Mouse (Mus musculus) large intestine, adult 2 months (tissue): ENCODE measurements around the gene Il31. TPM values are rescaled to one million over a fixed set of nuclear protein-coding genes. Genes with fewer than 3 reads are reported as not detected.

Experiments
- DNase-seq: peaks from one replicate; pipeline ENCODE4 v3.0.0-alpha.2; 2012; ENCODE audit warnings: low read depth, low spot score
- whole genome bisulfite sequencing: fragments of 180-500 bp; shearing (Covaris S2); methylation state at CpG from one replicate; pipeline ENCODE4 v1.1.7; 2018; 5-methylcytosine and 5-hydroxymethylcytosine counted together
- polyA plus RNA-seq: library from polyadenylated mRNA; depleted of rRNA; stranded (reverse); fragments of >200 nt; gene quantifications from 2 replicates; pipeline ENCODE4 v1.2.3, GENCODE M21; 2012

Il31 gene
- polyA plus RNA-seq, 1 experiment: not detected

DNA sequence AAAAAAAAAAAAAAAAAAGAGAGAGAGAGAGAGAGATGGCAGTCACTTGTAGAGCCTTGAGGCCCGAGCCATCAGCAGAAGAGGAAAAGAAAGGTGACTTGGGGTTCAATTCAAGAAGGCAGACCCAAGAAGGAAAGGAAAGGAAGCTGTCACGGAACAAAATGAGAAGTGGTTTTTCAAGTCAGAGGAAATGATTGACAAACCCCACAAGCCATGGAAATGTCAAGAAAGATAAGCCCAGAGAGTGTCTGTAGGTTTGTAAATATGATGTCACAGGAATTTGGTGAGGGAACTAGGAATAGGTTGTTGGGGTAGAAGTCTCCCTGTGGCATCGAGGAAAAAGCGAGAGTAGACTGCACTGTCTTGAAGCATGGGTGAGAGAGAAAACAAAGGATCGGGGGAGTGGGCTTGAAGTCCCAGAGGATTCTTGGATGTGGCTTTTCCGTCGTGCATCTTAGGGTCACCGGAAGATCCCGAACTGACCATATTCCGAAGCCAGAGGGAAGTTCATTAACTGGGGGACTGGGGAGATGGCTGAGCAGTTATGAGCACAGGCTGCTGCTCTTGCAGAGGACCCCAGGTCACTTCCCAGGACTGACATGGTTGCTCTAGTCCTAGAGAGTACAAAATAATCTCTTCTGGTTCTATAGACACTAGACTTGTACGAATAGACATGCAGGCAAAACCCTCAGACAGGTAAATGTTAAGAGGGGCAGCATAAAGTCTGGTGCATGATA lies 1.5 kb downstream of the Il31 start:
- WGBS: 75% methylated on average over 11 of the region's 11 CpGs
- no peak for DNase-seq

DNA sequence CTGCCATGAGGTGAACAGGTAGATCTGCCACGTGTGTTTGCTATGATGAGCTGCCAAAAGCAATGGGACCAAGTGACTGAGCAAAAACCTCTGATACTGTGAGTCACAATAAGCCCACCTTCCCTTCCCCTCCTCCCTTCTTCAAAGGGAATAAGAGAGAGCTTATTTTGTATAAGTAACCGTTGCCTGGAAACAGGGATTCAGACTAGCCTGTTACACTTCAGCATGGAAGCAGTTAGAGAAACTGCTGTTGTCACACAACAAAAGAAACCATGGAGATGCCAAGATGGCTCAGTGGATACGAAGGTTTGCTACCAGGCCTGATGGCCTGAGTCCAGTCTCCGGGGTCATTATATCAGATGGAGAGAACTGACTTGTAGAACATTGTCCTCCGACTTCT lies 15.5 kb downstream of the Il31 start:
- WGBS: 81% methylated on average over 5 of the region's 5 CpGs
- DNase-seq: no peak

GRCm38 (mm10) chr5:123470784-123471400 lies 18.4 kb downstream of the Il31 start:
- WGBS: 18% methylated on average over 10 of the region's 10 CpGs
- no peak for DNase-seq

- DNase-seq: no peak
- WGBS: 71% methylated on average over 1 of the region's 1 CpGs
Measured at GRCm38 (mm10) chr5:123464638-123465037, 24.7 kb downstream of the Il31 start.

DNA sequence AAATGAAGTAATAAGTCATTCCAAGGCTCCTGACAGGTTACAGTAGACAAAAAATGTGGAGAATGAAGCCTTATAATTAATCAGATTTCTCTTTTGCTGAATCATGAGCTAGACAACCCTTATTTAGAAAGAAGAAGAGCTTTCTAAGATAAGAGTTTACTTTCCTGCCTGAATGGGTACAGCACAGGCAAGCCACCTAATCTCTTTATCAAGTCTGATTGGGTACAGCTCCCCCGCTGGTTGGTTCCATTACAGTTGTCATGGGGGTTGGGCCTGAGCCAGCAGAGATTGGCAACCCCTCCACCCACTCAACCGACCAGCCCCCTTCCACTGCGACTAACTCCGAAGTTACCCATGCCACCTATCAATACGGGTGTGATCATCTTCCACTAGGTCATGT lies 27.9 kb downstream of the Il31 start:
- DNase-seq: no peak
- WGBS: 46% methylated on average over 5 of the region's 5 CpGs

DNA sequence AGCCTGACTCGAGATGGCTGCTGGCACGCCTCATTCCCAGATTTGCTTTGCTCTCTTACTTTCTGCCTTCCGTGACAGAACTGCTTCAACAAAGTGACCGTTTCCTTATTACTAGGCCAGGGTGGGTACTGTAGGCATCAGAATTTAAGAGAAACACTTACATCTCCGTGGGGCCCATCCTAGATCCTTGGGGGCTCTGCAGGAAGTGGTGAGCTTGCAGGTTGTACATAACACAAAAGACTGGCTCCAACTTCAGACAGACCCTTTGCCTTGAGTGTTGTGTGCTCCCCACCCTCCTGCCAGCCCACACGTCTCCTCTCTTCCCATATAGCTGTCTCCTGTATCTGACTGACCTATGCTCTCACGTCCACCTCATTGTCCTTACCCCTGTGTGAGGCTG lies 37.4 kb downstream of the Il31 start:
- DNase-seq: no peak
- WGBS: 86% methylated on average over 7 of the region's 7 CpGs

GRCm38 (mm10) chr5:123444849-123445334 lies 44.4 kb downstream of the Il31 start:
- WGBS: 80% methylated on average over 5 of the region's 5 CpGs
- no peak for DNase-seq

- WGBS: 47% methylated on average over 4 of the region's 4 CpGs
- DNase-seq: no peak
Measured at GRCm38 (mm10) chr5:123444069-123444468, 45.2 kb downstream of the Il31 start.

- WGBS: 90% methylated on average over 3 of the region's 3 CpGs
- DNase-seq: no peak
Measured at GRCm38 (mm10) chr5:123442283-123442682, 47.0 kb downstream of the Il31 start.

DNA sequence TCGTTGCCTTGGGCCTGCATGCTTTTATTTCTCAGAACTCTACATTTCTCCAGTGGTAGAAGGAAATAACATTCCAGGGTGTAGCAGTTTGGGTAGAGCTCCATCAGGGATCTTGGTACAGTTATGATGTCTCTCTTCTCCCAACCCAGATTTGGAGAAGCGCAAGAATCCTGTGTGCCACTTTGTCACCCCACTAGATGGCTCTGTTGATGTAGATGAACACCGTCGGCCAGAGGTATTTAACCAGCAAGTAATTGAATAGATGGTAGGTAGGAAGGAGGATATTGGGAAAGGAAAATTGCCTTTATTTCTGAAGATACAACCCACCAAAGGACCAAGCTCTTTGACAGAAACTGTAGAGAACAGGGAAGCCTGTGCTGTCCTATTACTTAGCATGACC lies 48.6 kb downstream of the Il31 start:
- 73% methylated on average over 4 of the region's 4 CpGs for WGBS

GRCm38 (mm10) chr5:123439941-123440340 lies 49.3 kb downstream of the Il31 start:
- WGBS: 85% methylated on average over 4 of the region's 4 CpGs
- DNase-seq: no peak

More for the DNA sequence above, 48.6 kb downstream of the Il31 start:
- no peak for DNase-seq

- WGBS: 87% methylated on average over 1 of the region's 1 CpGs
- DNase-seq: no peak
Measured at GRCm38 (mm10) chr5:123439312-123439711, 50.0 kb downstream of the Il31 start.

DNA sequence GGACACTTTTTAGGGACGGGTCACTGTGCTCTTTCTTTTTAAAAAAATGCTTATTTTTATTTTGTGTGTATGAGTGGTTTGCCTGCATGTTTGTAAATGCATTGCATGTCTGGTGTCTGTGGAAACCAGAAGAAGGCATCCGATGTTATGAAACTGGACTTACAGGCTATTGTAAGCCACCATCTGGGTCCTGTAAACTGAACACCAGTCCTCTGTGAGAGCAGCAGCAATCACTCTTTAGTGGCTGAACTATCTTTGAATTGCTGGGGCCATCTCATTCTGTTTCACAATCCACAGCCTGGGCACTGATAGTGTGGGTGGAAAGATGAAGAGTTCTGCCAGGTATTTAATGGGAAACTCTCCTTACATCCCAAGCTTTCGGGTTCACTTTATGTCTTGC lies 50.9 kb downstream of the Il31 start:
- no peak for DNase-seq
- WGBS: 76% methylated on average over 3 of the region's 3 CpGs

- 16% methylated on average over 4 of the region's 4 CpGs for WGBS
- DNase-seq: no peak
Measured at GRCm38 (mm10) chr5:123436780-123437175, 52.5 kb downstream of the Il31 start.

DNA sequence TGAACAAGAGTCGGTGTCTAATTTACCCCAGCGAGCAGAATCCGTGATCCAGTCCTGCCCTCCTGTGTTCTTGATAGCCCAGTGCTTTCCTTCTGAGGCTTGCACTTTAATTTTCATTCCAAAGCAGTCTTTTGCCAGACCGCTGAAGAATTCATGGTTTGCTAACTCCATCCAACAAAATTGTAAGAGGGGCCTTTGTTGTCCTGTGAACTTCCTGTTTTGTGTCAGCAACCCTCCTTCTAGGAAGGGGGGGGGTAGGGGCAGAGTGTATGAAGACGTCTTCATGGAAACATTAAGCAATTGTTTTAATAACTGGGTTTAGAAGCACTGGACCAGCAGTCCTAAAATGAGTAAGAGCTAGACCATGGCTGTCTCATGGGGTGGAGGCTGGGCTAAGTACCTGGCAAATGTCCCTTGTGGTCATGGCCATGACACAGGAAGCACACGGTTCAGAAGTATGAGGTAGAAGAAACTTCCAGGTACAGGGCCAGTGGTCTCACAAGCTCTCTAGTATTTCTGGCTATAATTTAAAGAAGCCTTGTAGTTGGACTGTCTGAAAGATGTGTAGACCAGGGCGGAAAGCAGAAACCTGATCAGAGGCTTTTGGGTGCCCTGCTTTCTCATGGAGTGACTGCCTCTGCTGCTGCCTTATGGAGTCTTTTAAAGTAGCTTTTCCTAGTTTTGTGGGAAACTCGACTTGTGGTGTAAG lies 53.1 kb downstream of the Il31 start:
- WGBS: 45% methylated on average over 8 of the region's 8 CpGs
- DNase-seq: no peak

GRCm38 (mm10) chr5:123432305-123432874 lies 56.9 kb downstream of the Il31 start:
- no peak for DNase-seq
- WGBS: 32% methylated on average over 3 of the region's 3 CpGs

GRCm38 (mm10) chr5:123431524-123432304 lies 57.6 kb downstream of the Il31 start:
- WGBS: 32% methylated on average over 13 of the region's 13 CpGs
- DNase-seq: no peak
